Mouse (Mus musculus): ENCODE measurements around the gene Krt78. TPM values are rescaled to one million over a fixed set of nuclear protein-coding genes. Genes with fewer than 3 reads are reported as not detected.
"Not testable (repeated sequence)": the region's sequence is repeated elsewhere in the genome, so short reads cannot be mapped to it uniquely, and the experiment has no call there.

Krt78 gene
- not detected for total RNA-seq (2021)
- long read RNA-seq, experiment 1, result 0 reads
- long read RNA-seq, experiment 2, result 0 reads

GRCm38 (mm10) chr15:101954187-101954586 is at the start of gene Krt78:
Gene Krt78 (minus strand): TSS chr15:101954287.
- Histone ChIP-seq H3K27ac (no peak within 1 kb of the TSS), H3K4me3 (no peak within 1 kb of the TSS)
- DNase-seq, result no peak
- TF ChIP-seq CTCF (IDR thresholded peaks at IDR 0.05), result no peak
- intact Hi-C loops (cut with DNase I), result no loop called here

- H3K27ac ChIP-seq, result no peak overlapping the region
- no peak for DNase-seq
- intact Hi-C loops (cut with DNase I), result no loop called here
- H3K4me3 ChIP-seq, result peak overlapping the region; percentile 68; the same call in 1 of the 2 replicates
- no peak for TF ChIP-seq CTCF (IDR thresholded peaks at IDR 0.05)
Observed at GRCm38 (mm10) chr15:102003516-102003915, 49.4 kb upstream of the Krt78 start.

- TF ChIP-seq CTCF (IDR thresholded peaks at IDR 0.05), result no peak
- intact Hi-C loops (cut with DNase I), result no loop called here
- DNase-seq, result peak; percentile 70
- peak overlapping the region; percentile 68 for H3K4me3 ChIP-seq
- 0 out of 2 replicates have a peak overlapping the region, but pooled peaks have one; percentile 1 for H3K27ac ChIP-seq
Observed at GRCm38 (mm10) chr15:102002646-102003488, 48.8 kb upstream of the Krt78 start.

GRCm38 (mm10) chr15:101999676-102000335 is 45.7 kb upstream of the Krt78 start:
- no peak overlapping the region for H3K27ac ChIP-seq
- no peak for DNase-seq
- TF ChIP-seq CTCF (IDR thresholded peaks at IDR 0.05), result no peak
- H3K4me3 ChIP-seq, result no peak overlapping the region
- intact Hi-C loops (cut with DNase I), result loop anchor here (5.0 kb wide), 1 partner anchor 32 kb away; no protein-coding TSS in a partner anchor

GRCm38 (mm10) chr15:101999156-101999555 is 45.1 kb upstream of the Krt78 start:
- intact Hi-C loops (cut with DNase I), result loop anchor here (5.0 kb wide), 1 partner anchor 33 kb away; no protein-coding TSS in a partner anchor
- no peak for DNase-seq
- H3K27ac ChIP-seq, result no peak overlapping the region
- H3K4me3 ChIP-seq, result no peak overlapping the region
- no peak for TF ChIP-seq CTCF (IDR thresholded peaks at IDR 0.05)

GRCm38 (mm10) chr15:101996450-101997078 is 42.5 kb upstream of the Krt78 start:
- H3K4me3 ChIP-seq, H3K27ac ChIP-seq: not testable (repeated sequence)
- intact Hi-C loops (cut with DNase I), result loop anchor here (5.0 kb wide), 1 partner anchor 36 kb away; no protein-coding TSS in a partner anchor
- DNase-seq, result peak; percentile 54

- Histone ChIP-seq H3K27ac (no peak overlapping the region), H3K4me3 (no peak overlapping the region)
- no peak for DNase-seq
- intact Hi-C loops (cut with DNase I), result loop anchor here (5.0 kb wide), 1 partner anchor 37 kb away; no protein-coding TSS in a partner anchor
- TF ChIP-seq CTCF (IDR thresholded peaks at IDR 0.05), result no peak
Observed at GRCm38 (mm10) chr15:101995484-101996236, 41.6 kb upstream of the Krt78 start.

GRCm38 (mm10) chr15:101994365-101994764 is 40.3 kb upstream of the Krt78 start:
- intact Hi-C loops (cut with DNase I), result no loop called here
- H3K27ac ChIP-seq, result no peak overlapping the region

GRCm38 (mm10) chr15:101990946-101991345 is 36.9 kb upstream of the Krt78 start:
- Histone ChIP-seq H3K27ac (no peak overlapping the region), H3K4me3 (no peak overlapping the region)
- no peak for TF ChIP-seq CTCF (IDR thresholded peaks at IDR 0.05)
- no peak for DNase-seq
- intact Hi-C loops (cut with DNase I), result no loop called here

More at GRCm38 (mm10) chr15:101994365-101994764, 40.3 kb upstream of the Krt78 start:
- DNase-seq, result no peak
- H3K4me3 ChIP-seq, result no peak overlapping the region
- TF ChIP-seq CTCF (IDR thresholded peaks at IDR 0.05), result no peak

- DNase-seq, result no peak
- no peak for TF ChIP-seq CTCF (IDR thresholded peaks at IDR 0.05)
- intact Hi-C loops (cut with DNase I), result loop anchor here (1.0 kb wide), 1 partner anchor 77 kb away; no protein-coding TSS in a partner anchor
- H3K27ac ChIP-seq, result no peak overlapping the region
- H3K4me3 ChIP-seq, result no peak overlapping the region
Observed at GRCm38 (mm10) chr15:101988714-101989113, 34.6 kb upstream of the Krt78 start.

- peak; percentile 85 for DNase-seq
- peak; percentile 96 for TF ChIP-seq CTCF (IDR thresholded peaks at IDR 0.05)
- Histone ChIP-seq H3K27ac (no peak overlapping the region), H3K4me3 (no peak overlapping the region)
- intact Hi-C loops (cut with DNase I), result loop anchor here (1.0 kb wide), 1 partner anchor 77 kb away; no protein-coding TSS in a partner anchor
Observed at GRCm38 (mm10) chr15:101988119-101988518, 34.0 kb upstream of the Krt78 start.

GRCm38 (mm10) chr15:101984746-101985145 is 30.7 kb upstream of the Krt78 start:
- no peak for DNase-seq
- H3K27ac ChIP-seq, result peak overlapping the region; percentile 82
- TF ChIP-seq CTCF (IDR thresholded peaks at IDR 0.05), result no peak
- intact Hi-C loops (cut with DNase I), result loop anchor here (1.0 to 5.0 kb wide), 4 partner anchors 11 to 657 kb away; no protein-coding TSS in a partner anchor
- H3K4me3 ChIP-seq, result no peak overlapping the region

Measured in gastrocnemius, adult 2 months (tissue).